Mouse (Mus musculus) naive thymus-derived CD4-positive, alpha-beta T cell, adult 2 months (primary cell): ENCODE data around the gene Klf7.
A peak's percentile ranks its signal among the peaks of the same experiment; 100 is the strongest.

Experiments used
- DNase-seq: peaks from one replicate; pipeline ENCODE4 v3.0.0-alpha.2; 2011; ENCODE audit warnings: low read depth

Klf7 gene

DNA sequence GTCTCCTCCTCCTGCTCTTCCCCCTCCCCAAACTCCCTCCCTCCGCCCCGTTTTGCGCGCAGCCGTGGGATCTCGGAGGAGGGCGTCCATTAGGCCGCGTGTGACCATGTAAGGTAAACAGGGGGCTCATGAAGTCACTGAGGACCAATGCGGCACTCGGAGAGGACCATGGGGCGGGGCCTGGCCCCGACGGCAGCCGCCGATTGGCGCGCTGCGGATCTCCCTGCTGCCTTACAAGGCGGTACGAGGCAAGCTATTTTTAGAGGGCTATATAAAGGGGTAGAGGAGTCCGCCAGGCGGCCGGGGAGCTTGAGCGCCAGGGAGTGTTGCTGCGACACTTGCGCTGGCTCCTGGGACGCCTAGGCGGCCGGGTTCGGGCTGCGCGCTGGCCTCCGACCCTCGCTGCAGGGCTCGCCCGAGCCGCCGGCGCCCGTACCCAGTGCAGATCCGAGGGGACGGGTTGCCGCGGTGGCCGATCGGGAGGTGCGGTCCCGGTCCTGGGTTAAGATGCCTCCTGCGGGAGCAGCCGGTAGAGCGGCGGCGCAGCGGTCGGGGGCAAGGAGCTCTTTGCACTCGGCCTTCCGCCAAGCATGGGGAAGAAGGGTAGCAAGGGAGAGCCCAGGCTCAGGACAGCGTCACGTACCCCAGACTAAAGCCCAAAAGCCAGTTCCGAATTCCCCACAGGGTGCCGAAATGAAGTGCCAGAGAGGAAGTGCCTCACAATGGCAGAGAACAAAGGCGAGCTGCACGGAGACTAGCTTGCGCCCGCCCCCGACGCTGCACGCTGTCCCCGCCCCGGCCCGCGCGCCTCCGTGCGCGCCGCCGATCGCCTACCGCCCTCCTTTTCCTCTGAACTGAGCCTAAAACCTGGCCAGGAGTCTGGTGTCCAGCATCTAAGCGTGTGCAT, at the start of gene Klf7:
Klf7 (minus strand) TSS at position 724 of the 907 bp plus-strand sequence.
- peak; percentile 99 for DNase-seq

- no peak for DNase-seq
Observed at GRCm38 (mm10) chr1:64164526-64165062, 42.5 kb upstream of the Klf7 start.

GRCm38 (mm10) chr1:64158766-64159165, 36.7 kb upstream of the Klf7 start:
- no peak for DNase-seq

DNA sequence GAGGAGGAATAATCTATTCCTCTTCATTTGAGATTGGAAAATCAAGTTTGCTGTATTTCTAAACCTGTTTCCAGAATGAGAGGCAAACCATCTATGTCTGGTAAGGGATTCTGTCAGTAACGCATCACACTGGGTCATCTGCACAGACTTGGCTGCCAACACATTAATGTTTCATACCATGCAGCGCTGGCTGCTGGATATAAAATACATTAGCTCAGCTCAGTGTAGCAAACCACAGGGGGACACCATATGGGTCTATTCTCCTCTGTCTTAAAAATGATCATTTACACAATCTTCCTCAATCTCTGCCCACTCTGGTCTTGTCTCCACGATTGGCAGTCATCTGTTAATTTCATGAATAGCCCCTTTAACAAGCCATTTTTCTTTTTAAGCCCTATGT, 27.1 kb upstream of the Klf7 start:
- no peak for DNase-seq

- DNase-seq, result no peak
Observed at GRCm38 (mm10) chr1:64142691-64143445, 20.8 kb upstream of the Klf7 start.

GRCm38 (mm10) chr1:64134439-64134838, 12.4 kb upstream of the Klf7 start:
- no peak for DNase-seq

GRCm38 (mm10) chr1:64126822-64127221, 4.7 kb upstream of the Klf7 start:
- no peak for DNase-seq

- DNase-seq, result no peak
Observed at GRCm38 (mm10) chr1:64122466-64122830, 366 bp upstream of the Klf7 start.

GRCm38 (mm10) chr1:64120811-64121515, 1.1 kb downstream of the Klf7 start:
- DNase-seq, result no peak

DNA sequence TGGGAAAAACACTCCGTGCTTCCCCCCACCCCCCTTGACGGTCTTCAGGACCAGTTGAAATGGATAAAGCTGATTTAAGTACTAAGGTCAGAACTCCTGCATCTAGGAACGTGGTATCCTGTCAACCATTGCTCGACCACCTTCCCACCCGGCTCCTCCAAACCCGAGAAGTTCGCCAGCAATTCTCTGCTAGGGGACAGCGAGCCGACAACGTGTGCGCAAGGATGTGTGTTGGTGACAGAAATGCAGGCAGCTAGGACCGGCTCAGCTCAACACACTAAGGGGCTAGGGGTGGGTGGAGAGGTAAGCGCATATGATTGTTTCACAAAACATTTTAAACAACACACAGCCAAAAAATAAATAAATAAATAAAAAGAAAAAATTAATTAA, 1.7 kb downstream of the Klf7 start:
- peak; percentile 59 for DNase-seq

DNA sequence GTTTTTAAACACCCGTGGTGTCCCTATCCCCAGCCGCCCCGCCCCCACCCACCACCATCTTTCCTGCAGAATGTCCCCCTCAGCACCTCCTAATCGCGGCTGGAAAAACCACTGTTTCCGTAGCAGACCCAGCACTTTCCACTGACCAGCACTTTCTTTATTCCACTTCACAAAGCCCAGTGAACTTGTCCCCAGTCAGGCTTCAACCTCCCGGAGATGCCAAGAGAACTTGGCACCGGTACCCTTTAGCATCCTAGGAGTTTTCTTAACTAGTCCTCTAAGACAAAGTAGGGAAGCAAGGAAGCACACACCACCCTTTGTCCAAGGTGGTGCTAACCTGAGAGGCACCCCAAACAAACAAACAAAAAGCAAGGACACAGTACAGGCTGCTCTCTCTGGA, 2.2 kb downstream of the Klf7 start:
- DNase-seq, result no peak

DNA sequence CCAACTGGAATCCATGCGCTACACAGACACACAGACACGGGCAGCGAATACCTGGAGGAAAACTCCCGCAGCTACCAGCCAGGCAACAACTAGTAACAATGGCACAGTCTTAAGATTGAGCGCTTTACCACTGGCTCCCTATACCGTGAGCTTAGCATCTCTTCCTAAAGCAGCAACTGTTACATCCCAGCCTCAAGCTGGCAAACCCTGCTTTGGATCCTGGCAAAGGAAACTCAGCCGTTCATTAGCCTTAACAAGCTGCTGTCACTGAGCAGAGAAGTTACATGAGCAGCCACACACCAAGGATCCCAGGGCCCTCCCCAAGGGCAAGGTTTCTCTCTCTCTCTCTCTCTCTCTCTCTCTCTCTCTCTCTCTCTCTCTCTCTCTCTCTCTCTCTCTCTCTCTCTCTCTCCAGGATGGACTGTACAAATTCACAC, 2.7 kb downstream of the Klf7 start:
- peak; percentile 46 for DNase-seq

DNA sequence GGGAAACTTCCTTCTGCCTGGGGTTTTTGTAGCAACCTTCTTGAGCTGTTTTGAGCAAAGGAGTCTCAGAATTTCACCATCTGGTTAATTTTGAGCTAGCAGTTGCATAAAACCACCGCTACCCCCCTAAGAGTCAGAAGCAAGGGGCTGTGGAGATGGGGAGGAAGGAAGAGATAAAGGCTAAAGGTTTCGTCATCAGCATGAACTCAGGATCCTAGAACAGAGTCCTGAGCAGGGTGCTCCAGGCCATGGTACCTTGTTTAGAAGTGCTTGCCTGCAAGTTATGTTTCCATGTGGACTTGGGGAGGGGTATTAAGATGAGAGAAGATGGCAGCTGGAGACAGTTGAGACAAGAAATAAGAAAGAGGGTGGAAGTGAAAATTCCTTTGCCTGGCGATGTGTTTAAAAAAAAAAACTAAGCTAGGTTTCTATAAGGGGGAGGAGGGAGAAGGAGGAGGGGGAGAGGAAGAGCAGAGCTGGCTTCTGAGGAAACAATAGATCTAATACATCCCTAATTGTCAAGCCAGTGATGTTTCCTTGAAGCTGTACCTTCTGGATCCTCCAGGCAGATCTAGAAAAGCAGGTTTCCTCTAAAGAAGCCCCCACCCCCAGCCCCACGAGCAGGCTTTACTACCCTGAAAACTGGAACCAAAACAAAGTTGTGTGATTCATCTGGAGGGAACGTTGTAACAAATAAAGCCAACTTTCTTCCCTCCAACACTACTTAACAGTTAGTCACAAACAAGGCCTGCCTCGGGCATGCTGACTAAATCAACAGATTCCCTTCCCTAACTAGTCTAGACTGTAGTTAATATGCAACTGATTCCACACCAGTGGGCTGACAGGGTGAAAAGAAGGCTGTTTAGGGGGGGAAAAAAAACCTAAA, 3.6 kb downstream of the Klf7 start:
- no peak for DNase-seq

GRCm38 (mm10) chr1:64117478-64118284, 4.4 kb downstream of the Klf7 start:
- DNase-seq, result peak; percentile 37

DNA sequence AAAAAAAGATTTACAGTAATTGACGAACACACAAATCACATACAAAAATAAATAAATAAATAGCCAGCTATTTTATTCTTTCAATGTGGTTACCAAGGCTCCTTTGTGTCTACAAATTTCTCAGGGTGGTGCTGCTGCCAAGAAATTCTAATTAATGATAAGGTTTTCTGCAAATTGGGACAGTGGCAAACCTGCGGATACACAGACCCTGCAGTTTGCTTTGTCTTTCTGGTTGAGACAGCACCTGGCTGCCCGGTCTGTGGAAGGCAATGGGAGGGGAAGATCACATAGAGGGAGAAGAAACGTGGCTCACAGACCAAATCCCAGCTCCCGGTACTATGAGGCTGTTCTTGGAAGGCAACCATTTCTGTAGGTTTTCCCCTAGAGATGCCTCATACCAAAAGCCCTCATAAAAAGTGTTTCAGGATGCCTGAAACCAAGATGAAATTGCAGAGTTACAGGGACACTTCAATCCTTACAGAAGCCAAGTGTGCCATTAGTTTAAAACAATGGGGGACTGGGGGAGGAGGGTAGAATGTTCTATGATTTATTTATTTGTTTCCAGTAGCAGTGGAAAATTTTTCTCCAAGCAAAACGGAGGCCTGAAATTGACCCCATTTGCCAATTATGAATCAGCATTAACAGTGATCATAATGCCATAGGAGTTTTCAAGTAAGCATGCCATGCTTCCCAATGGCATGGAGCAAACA, 5.2 kb downstream of the Klf7 start:
- DNase-seq, result no peak

- DNase-seq, result no peak
Observed at GRCm38 (mm10) chr1:64114579-64114978, 7.5 kb downstream of the Klf7 start.

DNA sequence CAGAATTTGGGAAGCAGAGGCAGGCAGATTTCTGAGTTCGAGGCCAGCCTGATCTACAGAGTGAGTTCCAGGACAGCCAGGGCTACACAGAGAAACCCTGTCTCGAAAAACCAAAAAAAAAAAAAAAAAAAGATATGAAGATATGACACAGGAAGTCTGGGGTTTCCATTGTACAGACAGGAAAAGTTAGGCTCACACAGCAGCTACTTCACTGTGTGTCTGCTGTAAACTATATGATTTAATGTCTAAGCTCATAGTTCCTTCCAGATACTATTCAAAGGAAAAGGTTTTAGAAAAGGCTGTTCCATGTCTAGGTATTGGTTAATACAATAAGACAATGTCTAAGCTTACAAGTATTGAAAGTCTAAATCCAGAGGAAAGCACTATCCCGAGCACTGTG, 13.4 kb downstream of the Klf7 start:
- DNase-seq, result peak; percentile 57

- DNase-seq, result no peak
Observed at GRCm38 (mm10) chr1:64107526-64107925, 14.6 kb downstream of the Klf7 start.

DNA sequence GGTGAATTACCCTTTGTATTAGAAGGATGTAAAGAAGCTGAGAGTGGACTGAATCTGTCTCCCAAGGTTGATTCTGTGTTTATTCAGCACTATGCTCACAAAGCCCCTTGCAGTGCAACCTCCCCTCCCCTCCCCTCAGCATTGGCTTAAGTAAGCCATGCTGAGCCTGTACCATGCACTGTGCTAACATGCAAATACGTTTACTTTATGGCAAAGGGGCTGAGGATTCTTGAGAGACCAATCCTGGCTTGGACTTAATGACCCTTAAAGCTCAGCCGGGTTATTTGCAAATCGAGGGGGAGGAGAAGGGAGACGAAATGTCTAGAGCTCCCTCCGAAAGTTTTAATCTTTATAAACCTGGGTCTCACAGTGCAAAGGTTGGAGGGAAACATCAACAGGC, 16.0 kb downstream of the Klf7 start:
- DNase-seq, result no peak

DNA sequence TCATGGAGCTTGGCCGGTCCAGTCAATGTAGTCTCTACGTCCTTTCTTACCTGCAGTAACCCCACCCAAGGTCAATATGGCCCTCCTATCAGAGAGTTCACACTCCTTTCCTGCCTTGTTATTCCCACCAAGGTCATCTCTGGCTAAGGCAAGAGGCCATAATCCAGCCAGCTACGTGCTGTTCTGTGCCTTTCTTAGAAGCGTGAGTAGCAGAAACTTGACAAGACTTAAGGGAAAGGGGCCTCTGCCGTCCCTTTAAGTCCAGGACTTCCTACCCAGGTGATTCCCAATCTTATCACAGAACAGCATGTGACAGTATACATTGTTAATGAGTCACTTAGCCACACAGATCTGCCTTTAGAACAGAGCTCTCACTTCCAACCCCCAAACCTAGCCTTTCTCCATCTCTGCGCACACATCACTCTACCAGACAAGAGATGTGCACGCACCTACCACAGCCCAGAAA, 16.9 kb downstream of the Klf7 start:
- DNase-seq, result no peak
